ENCODE assay signal across 8 mouse cellular contexts in genomic region chr15:99000535-99001283, GRCm38 (mm10). TPM values are rescaled to one million over a fixed set of nuclear protein-coding genes. Genes with fewer than 3 reads are reported as not detected.
A peak's percentile ranks its signal among the peaks of the same experiment; 100 is the strongest.
DNase-seq lines count a peak whose midpoint lies in the region; ATAC-seq lines count a peak whose summit lies in the region.

No protein-coding gene starts in this region.

- peaks cover 15% of the 10 kb centered on the region for H3K4me1 ChIP-seq in hindbrain, embryonic 16.5 days (ENCODE audit: control insufficient read depth, insufficient read depth, low read depth, low read length)
- H3K4me1 ChIP-seq in midbrain, embryonic 16.5 days (ENCODE audit: control insufficient read depth, insufficient read depth, low read length), result peaks cover 13% of the 10 kb centered on the region

- peak overlapping the region; percentile 51; the same call in 1 of the 2 replicates for H3K4me2 ChIP-seq in hindbrain, embryonic 16.5 days (ENCODE audit: low read length)
- H3K4me2 ChIP-seq in midbrain, embryonic 16.5 days (ENCODE audit: low read length), result no peak overlapping the region

- DNase-seq in layer of hippocampus, postnatal 10 days (ENCODE audit: low spot score in 2 of 2), result peak; percentile 58 to 64
- DNase-seq in layer of hippocampus, adult 9-11 months, result no peak
- DNase-seq in adipocyte (ENCODE audit: low spot score), result peak; percentile 91
- DNase-seq in liver, result peak; percentile 57
- no peak for DNase-seq in ovary, postnatal 14 days (ENCODE audit: low spot score)

- WGBS in hindbrain, embryonic 16.5 days, result 40% methylated on average over 14 of the region's 14 CpGs
- 35% methylated on average over 14 of the region's 14 CpGs for WGBS in midbrain, embryonic 16.5 days

- H3K9me3 ChIP-seq in hindbrain, embryonic 16.5 days (ENCODE audit: control insufficient read depth, low read length), result no peaks in the 10 kb centered on the region
- no peaks in the 10 kb centered on the region for H3K9me3 ChIP-seq in midbrain, embryonic 16.5 days (replicated peaks; ENCODE audit: control insufficient read depth, low read length, poor library complexity, severe bottlenecking)

- peak overlapping the region; percentile 24; the same call in 1 of the 2 replicates for H3K27ac ChIP-seq in hindbrain, embryonic 16.5 days (ENCODE audit: low read depth, low read length)
- H3K27ac ChIP-seq in midbrain, embryonic 16.5 days (ENCODE audit: low read length), result 0 out of 2 replicates have a peak overlapping the region, but pooled peaks have one; percentile 9

- peak; percentile 66 for ATAC-seq in erythroblast, adult 5-6 weeks (replicated peaks; ENCODE audit: low FRiP score, poor library complexity, severe bottlenecking)
- ATAC-seq in hindbrain, embryonic 16.5 days, result no peak
- ATAC-seq in midbrain, embryonic 16.5 days, result no peak

- H3K36me3 ChIP-seq in hindbrain, embryonic 16.5 days (ENCODE audit: control insufficient read depth, insufficient read depth, low read length), result no peaks in the 10 kb centered on the region
- H3K36me3 ChIP-seq in midbrain, embryonic 16.5 days (ENCODE audit: control insufficient read depth, insufficient read depth, low read length), result no peaks in the 10 kb centered on the region

- no peaks in the 10 kb centered on the region for H3K27me3 ChIP-seq in hindbrain, embryonic 16.5 days (replicated peaks; ENCODE audit: control insufficient read depth, insufficient read depth, low read length)
- no peaks in the 10 kb centered on the region; the same call in 1 of the 2 replicates for H3K27me3 ChIP-seq in midbrain, embryonic 16.5 days (ENCODE audit: control insufficient read depth, insufficient read depth, low read depth, low read length)

- H3K4me3 ChIP-seq in hindbrain, embryonic 16.5 days (ENCODE audit: low read length), result no peak overlapping the region
- no peak overlapping the region for H3K4me3 ChIP-seq in midbrain, embryonic 16.5 days (ENCODE audit: low read depth, low read length)

- no peak overlapping the region for H3K9ac ChIP-seq in hindbrain, embryonic 16.5 days (ENCODE audit: low read depth, low read length)
- H3K9ac ChIP-seq in midbrain, embryonic 16.5 days (ENCODE audit: low read depth, low read length), result no peak overlapping the region

RNA-seq across cellular contexts. Expression of gene Tuba1c, which starts 29.0 kb away (rescaled TPM):
- 100 to 1,000 TPM; 234 TPM for total RNA-seq in layer of hippocampus, postnatal 10 days (2021)
- 73.8 and 96.1 TPM in 2 replicates for total RNA-seq in erythroblast, adult 5-6 weeks (2015; ENCODE audit: low replicate concordance)
- total RNA-seq in erythroblast, adult 5-6 weeks (2017; ENCODE audit: low replicate concordance), result 36.4 and 46.4 TPM in 2 replicates
- polyA plus RNA-seq in hindbrain, embryonic 16.5 days (2015; fragmentation: Nextera tagmentation; extraction: Ambion mirVana), result 20.8 and 23.3 TPM in 2 replicates
- polyA plus RNA-seq in midbrain, embryonic 16.5 days (2015; fragmentation: Nextera tagmentation; extraction: Ambion mirVana), result 11.6 and 12.5 TPM in 2 replicates

RNA-seq across cellular contexts. Expression of gene Tuba1a, which starts 47.2 kb away (rescaled TPM):
- total RNA-seq in layer of hippocampus, postnatal 10 days (2021), result 1,000 to 10,000 TPM; 3,808 to 4,015 TPM
- total RNA-seq in erythroblast, adult 5-6 weeks (2015; ENCODE audit: low replicate concordance), result 15.3 and 19.6 TPM in 2 replicates
- total RNA-seq in erythroblast, adult 5-6 weeks (2017; ENCODE audit: low replicate concordance), result 4.3 and 5.9 TPM in 2 replicates
- polyA plus RNA-seq in hindbrain, embryonic 16.5 days (2015; fragmentation: Nextera tagmentation; extraction: Ambion mirVana), result 15,480 and 15,543 TPM in 2 replicates
- 17,735 and 17,910 TPM in 2 replicates for polyA plus RNA-seq in midbrain, embryonic 16.5 days (2015; fragmentation: Nextera tagmentation; extraction: Ambion mirVana)

RNA-seq across cellular contexts. Expression of gene Gm49450, which starts 47.4 kb away (rescaled TPM):
- not detected for total RNA-seq in layer of hippocampus, postnatal 10 days (2021)
- not detected in 2 replicates for total RNA-seq in erythroblast, adult 5-6 weeks (2015; ENCODE audit: low replicate concordance)
- 4.7 TPM in 1 of 2 replicates, not detected in the other for total RNA-seq in erythroblast, adult 5-6 weeks (2017; ENCODE audit: low replicate concordance)
- not detected in 2 replicates for polyA plus RNA-seq in hindbrain, embryonic 16.5 days (2015; fragmentation: Nextera tagmentation; extraction: Ambion mirVana)
- polyA plus RNA-seq in midbrain, embryonic 16.5 days (2015; fragmentation: Nextera tagmentation; extraction: Ambion mirVana), result not detected in 2 replicates

RNA-seq across cellular contexts. Expression of gene Prph, which starts 54.3 kb away (rescaled TPM):
- 10 to 100 TPM in 1 of 2 experiments, 1 to 10 TPM in 1; 9.1 to 13.2 TPM for total RNA-seq in layer of hippocampus, postnatal 10 days (2021)
- total RNA-seq in erythroblast, adult 5-6 weeks (2015; ENCODE audit: low replicate concordance), result not detected in 2 replicates
- not detected in 2 replicates for total RNA-seq in erythroblast, adult 5-6 weeks (2017; ENCODE audit: low replicate concordance)
- 52.8 and 81.8 TPM in 2 replicates for polyA plus RNA-seq in hindbrain, embryonic 16.5 days (2015; fragmentation: Nextera tagmentation; extraction: Ambion mirVana)
- polyA plus RNA-seq in midbrain, embryonic 16.5 days (2015; fragmentation: Nextera tagmentation; extraction: Ambion mirVana), result 5.1 and 7.1 TPM in 2 replicates

Comparison
In these comparisons a context has a peak if more than half of its experiments do, and no peak if none do; other contexts are left out.
1. DNase-seq: peak in layer of hippocampus, postnatal 10 days (2 of 2), adipocyte (single experiment) and liver (single experiment); none in layer of hippocampus, adult 9-11 months (single experiment) and ovary, postnatal 14 days (single experiment).
2. RNA of gene Tuba1a, which starts 47.2 kb away (total RNA-seq): 3,808 to 4,015 TPM in layer of hippocampus, postnatal 10 days; 4.3 to 19.6 TPM in erythroblast, adult 5-6 weeks; every median in the first group is over 100 times any median in the second.